Mouse (Mus musculus): ENCODE results near the gene Slc8a3.
"Not testable (repeated sequence)": the region's sequence is repeated elsewhere in the genome, so short reads cannot be mapped to it uniquely, and the experiment has no call there.

Gene Slc8a3

GRCm38 (mm10) chr12:81332875-81333421 lies at the start of gene Slc8a3:
Gene Slc8a3, minus strand, starts transcription at chr12:81333180.
- no peak for DNase-seq (ENCODE audit: low spot score in 2 of 2)

- not testable (repeated sequence) for DNase-seq (ENCODE audit: low spot score in 2 of 2)
These were observed 46.4 kb upstream of the Slc8a3 start, which contains the start of gene Gm4787 for GRCm38 (mm10) chr12:81379364-81379763. Gene Gm4787, minus strand, starts transcription at chr12:81379464.

- DNase-seq (ENCODE audit: low spot score in 2 of 2): no peak
These were observed 861 bp upstream of the Slc8a3 start for GRCm38 (mm10) chr12:81333841-81334240.

- no peak for DNase-seq (ENCODE audit: low spot score in 2 of 2)
These were observed 774 bp downstream of the Slc8a3 start for GRCm38 (mm10) chr12:81331937-81332874.

GRCm38 (mm10) chr12:81331046-81331638 lies 1.8 kb downstream of the Slc8a3 start:
- no peak for DNase-seq (ENCODE audit: low spot score in 2 of 2)

- no peak for DNase-seq (ENCODE audit: low spot score in 2 of 2)
These were observed 8.0 kb downstream of the Slc8a3 start for GRCm38 (mm10) chr12:81324991-81325390.

GRCm38 (mm10) chr12:81324116-81324515 lies 8.9 kb downstream of the Slc8a3 start:
- no peak for DNase-seq (ENCODE audit: low spot score in 2 of 2)

- no peak for DNase-seq (ENCODE audit: low spot score in 2 of 2)
These were observed 12.0 kb downstream of the Slc8a3 start for GRCm38 (mm10) chr12:81321021-81321420.

- DNase-seq (ENCODE audit: low spot score in 2 of 2): no peak
These were observed 15.2 kb downstream of the Slc8a3 start for GRCm38 (mm10) chr12:81317811-81318210.

- DNase-seq (ENCODE audit: low spot score in 2 of 2): no peak
These were observed 17.0 kb downstream of the Slc8a3 start for GRCm38 (mm10) chr12:81315953-81316352.

GRCm38 (mm10) chr12:81303626-81304025 lies 29.4 kb downstream of the Slc8a3 start:
- no peak for DNase-seq (ENCODE audit: low spot score in 2 of 2)

GRCm38 (mm10) chr12:81294613-81295012 lies 38.4 kb downstream of the Slc8a3 start:
- DNase-seq (ENCODE audit: low spot score in 2 of 2): no peak

- DNase-seq (ENCODE audit: low spot score in 2 of 2): no peak
These were observed 54.9 kb downstream of the Slc8a3 start for GRCm38 (mm10) chr12:81278031-81278430.

- no peak for DNase-seq (ENCODE audit: low spot score in 2 of 2)
These were observed 58.4 kb downstream of the Slc8a3 start for GRCm38 (mm10) chr12:81274616-81275015.

- no peak for DNase-seq (ENCODE audit: low spot score in 2 of 2)
These were observed 59.6 kb downstream of the Slc8a3 start for GRCm38 (mm10) chr12:81273333-81273732.

- no peak for DNase-seq (ENCODE audit: low spot score in 2 of 2)
These were observed 63.7 kb downstream of the Slc8a3 start for GRCm38 (mm10) chr12:81269246-81269645.

- DNase-seq (ENCODE audit: low spot score in 2 of 2): no peak
These were observed 70.2 kb downstream of the Slc8a3 start for GRCm38 (mm10) chr12:81262821-81263220.

GRCm38 (mm10) chr12:81258215-81258614 lies 74.8 kb downstream of the Slc8a3 start:
- no peak for DNase-seq (ENCODE audit: low spot score in 2 of 2)

GRCm38 (mm10) chr12:81245411-81245810 lies 87.6 kb downstream of the Slc8a3 start:
- DNase-seq (ENCODE audit: low spot score in 2 of 2): no peak

- no peak for DNase-seq (ENCODE audit: low spot score in 2 of 2)
These were observed 88.0 kb downstream of the Slc8a3 start for GRCm38 (mm10) chr12:81244954-81245353.

- DNase-seq (ENCODE audit: low spot score in 2 of 2): no peak
These were observed 88.5 kb downstream of the Slc8a3 start for GRCm38 (mm10) chr12:81244492-81244891.

- DNase-seq (ENCODE audit: low spot score in 2 of 2): no peak
These were observed 91.3 kb downstream of the Slc8a3 start for GRCm38 (mm10) chr12:81241676-81242075.

GRCm38 (mm10) chr12:81241096-81241495 lies 91.9 kb downstream of the Slc8a3 start:
- no peak for DNase-seq (ENCODE audit: low spot score in 2 of 2)
